Mouse (Mus musculus): ENCODE data around the gene Myo16.
A peak's percentile ranks its signal among the peaks of the same experiment; 100 is the strongest.

Myo16 gene

DNA sequence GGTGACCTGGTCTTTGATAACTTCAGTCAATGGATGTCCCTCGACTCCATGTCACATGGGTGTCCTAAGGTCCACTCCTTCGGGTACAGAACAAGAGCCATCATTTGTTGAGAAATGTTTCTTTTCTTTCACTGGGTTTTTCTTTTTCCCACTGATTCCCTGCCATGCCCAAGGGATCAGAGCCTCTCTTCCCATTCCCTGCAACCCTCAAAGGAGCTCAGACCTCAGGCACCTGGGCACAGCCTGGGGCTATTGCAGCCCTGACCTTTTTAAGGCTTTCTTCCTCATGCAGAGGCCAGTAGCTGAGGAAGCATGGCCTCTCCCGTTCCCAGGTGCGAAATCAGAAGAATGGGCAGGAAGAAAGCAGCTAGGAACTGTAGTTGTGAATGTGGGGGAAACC is 23.4 kb downstream of the Myo16 start:
- DNase-seq: no peak

- DNase-seq: no peak
These were observed 25.3 kb downstream of the Myo16 start for GRCm38 (mm10) chr8:10178986-10179385.

DNA sequence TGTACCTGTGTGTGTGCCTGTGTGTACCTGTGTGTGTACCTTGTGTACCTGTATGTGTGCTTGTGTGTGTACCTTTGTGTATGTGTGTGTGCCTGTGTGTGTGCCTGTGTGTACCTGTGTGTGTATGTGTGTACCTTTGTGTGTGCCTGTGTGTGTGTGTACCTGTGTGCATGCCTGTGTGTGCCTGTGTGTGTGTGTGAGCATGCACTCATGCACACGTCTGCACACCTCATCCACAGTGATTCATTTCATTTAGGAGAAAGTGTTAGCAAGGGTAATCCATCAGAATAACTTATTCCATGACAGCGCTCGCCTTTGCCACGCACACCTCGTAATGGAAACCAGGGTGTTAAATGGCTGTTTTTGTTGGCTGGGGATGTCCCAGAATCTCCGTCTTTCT is 36.9 kb downstream of the Myo16 start:
- no peak for DNase-seq

DNA sequence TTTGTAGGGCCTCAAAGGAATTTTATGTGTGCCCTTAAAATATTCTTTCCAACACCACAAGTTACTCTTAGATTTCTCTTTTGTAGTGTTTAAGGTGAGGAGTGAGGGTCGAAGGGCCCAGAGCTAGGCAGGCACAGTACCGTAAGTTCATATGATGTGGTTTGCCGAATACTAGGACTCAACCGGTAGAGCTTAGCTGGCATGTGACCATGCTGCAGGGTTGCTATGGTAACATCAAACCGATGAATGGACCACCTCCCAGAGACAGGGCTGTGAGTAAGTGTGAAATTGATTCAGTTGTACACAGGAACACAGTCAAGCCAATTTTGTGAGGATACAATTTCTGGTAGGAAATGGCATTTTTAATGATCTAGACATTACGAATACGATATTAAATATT is 44.5 kb downstream of the Myo16 start:
- peak; percentile 61 for DNase-seq

GRCm38 (mm10) chr8:10199301-10199700 is 45.6 kb downstream of the Myo16 start:
- DNase-seq: no peak

DNA sequence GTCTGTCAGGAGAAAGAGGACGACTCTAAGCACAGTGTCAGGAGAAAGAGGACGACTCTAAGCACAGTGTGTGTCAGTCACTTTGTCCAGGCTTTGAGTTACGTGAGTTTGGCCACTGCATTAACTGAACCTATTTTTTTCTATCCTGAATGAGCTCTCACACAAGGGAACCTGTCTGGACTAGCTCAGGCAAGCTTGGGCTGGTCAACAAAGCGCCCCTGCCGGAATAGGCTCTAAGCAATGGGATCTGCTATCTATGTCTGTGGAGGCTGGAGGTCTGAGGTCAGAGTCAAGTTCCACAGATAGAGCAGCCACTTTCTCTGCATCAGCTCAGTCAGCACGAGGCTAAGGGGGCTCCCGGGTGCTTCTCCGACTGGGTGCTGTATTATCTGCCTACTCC is 46.3 kb downstream of the Myo16 start:
- no peak for DNase-seq

DNA sequence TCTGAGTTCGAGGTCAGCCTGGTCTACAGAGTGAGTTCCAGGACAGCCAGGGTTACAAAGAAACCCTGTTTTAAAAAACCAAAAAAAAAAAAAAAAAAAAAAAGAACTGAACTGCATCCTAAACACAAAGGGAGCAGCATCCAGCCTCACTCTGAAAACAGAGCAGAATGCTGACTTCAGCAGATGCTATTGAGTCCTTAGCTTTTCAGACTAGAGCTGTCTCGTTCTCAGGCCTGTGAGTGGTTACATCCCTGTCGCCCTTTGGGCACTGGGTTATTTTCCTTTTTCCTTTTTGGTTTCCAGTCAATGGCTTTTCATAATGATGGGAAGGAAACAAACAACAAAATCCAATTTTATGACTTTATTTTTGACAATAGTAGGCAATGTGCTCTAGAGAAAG is 61.3 kb downstream of the Myo16 start:
- no peak for DNase-seq

- no peak for DNase-seq
These were observed 66.1 kb downstream of the Myo16 start for GRCm38 (mm10) chr8:10219761-10220276.

GRCm38 (mm10) chr8:10222770-10223169 is 69.1 kb downstream of the Myo16 start:
- no peak for DNase-seq

DNA sequence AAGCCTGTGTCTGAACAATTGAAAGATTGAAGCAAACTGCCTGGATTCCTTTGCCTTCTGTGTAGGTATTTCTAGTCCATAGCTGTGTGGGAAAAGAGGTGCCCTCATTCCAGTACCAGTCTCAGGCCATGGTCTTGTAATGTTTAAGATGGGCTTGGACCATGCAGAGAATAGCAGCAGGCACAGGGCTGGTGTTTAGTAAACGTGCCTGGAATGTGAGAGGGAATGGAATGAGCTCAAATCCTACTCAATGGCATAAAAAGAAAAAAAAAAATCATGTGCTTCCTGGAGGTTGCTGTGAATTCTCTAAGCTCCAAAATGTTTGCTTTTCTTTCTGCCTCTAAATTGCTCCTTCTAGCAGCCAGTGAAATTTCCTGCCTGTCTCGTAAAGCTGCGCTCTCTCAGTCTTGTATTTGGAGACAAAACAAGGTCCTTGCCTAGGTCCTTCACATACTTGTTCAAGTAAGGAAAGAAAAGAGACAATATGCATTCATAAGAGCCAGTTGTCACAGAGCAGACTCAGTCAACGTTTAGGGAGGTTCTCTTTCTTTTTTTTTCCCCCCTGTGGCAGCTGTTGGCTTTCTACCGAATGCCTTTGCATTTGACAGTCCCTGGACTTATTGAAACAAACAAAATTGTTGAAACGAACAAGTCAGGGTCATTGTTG is 70.0 kb downstream of the Myo16 start:
- no peak for DNase-seq

DNA sequence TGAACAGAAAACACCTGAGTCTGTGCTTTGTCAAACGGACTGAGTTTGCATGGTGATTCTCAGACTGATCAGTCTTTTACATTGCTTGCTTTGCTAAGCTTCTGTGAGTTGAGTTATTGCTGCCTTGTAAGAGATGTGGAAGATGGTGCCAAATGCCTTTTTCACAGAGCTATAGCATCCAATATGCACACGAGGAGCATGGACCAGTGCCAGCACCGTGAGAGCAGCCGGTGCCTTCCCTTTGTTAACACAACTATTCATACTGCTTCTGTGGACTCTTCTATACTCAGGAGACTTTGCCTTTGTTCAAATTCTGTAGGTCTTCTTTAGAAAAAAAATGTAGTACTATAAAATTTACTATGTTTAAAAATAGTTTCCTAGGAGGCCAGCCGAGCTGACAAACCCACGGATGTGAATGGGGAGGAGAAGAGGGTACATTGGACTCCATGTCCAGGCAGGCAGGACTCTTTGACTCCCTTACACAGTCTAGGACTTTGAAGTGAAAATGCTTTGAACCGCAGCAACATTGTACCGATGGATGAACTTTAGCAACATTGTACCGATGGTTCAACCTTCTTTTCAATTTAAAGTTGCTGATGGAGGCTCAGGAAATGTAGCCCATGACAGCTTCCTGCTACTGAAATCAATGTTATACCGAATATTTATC is 70.7 kb downstream of the Myo16 start:
- no peak for DNase-seq

- DNase-seq: peak; percentile 23
These were observed 71.3 kb downstream of the Myo16 start for GRCm38 (mm10) chr8:10225018-10225417.

DNA sequence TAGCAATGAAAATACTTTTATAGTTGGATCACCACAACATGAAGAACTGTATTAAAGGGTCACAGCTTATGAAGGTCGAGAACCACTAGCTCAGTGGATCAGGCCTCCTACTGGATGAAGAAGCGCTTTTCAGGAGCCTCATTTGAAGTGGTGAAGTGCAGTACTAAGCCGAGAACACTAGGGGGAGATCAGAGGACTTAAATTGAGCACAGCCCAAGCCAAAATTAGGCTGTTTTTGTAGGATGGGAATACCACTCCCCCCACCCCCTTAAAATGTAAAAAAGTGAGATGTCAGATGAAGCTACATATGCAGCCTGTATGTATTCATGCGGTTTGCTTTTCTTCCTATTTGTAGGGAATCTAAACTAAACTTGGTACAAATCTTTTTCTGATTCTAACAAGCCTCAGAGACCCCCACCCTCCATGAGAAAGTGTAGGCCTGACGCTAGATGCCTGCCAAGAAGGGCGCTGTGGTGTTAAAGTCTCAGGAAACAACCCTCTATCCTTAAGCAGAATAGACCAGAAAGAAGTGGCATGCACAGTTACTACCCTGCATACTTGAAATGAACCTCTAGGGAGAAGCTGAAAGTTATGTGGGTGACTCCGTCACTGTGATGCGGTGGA is 77.1 kb downstream of the Myo16 start:
- peak; percentile 81 for DNase-seq

DNA sequence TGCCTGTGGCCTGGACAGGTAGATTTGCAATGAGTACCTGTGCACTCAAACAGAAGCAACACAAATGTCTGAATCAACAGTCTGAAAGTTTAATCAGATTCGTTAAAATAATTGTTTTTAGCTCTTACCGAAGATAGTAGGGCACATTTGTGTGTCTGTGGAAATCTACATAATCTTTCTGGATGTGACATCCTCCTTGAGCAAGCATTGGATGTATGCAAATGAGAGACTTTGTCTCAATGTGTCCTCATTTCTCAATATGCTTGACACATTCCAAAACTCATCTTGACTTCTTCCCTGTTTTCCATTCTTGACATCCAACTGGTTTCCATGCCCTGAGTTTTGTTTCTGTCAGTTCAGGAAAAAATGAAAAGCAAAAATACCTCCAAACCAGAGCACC is 80.8 kb downstream of the Myo16 start:
- DNase-seq: no peak

- no peak for DNase-seq
These were observed 89.6 kb downstream of the Myo16 start for GRCm38 (mm10) chr8:10243344-10243743.

GRCm38 (mm10) chr8:10249156-10249555 is 95.4 kb downstream of the Myo16 start:
- DNase-seq: peak; percentile 67

- no peak for DNase-seq
These were observed 102.0 kb downstream of the Myo16 start for GRCm38 (mm10) chr8:10255741-10256140.

DNA sequence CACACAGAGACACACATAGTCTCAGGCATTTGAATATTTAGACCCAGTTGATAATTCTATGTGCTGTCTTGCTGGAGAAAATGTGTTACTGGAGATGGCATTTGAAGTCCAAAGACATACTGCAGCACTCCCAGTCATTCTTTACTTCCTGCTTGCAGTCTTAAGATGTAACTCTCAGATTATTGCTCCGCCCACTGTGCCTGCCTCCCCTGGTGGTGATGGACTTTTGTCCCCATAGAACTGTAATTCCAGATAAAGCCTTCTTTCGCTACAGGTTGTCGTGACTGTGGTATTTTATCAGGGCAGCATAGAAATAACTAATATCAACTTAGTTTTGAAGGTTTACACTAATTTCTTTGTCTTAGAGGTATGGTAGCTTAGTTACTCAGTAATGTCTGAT is 102.9 kb downstream of the Myo16 start:
- DNase-seq: no peak

GRCm38 (mm10) chr8:10270094-10270493 is 116.4 kb downstream of the Myo16 start:
- no peak for DNase-seq

- no peak for DNase-seq
These were observed 138.9 kb downstream of the Myo16 start for GRCm38 (mm10) chr8:10292600-10292999.

- DNase-seq: peak; percentile 27
These were observed 147.1 kb downstream of the Myo16 start for GRCm38 (mm10) chr8:10300797-10301196.

DNA sequence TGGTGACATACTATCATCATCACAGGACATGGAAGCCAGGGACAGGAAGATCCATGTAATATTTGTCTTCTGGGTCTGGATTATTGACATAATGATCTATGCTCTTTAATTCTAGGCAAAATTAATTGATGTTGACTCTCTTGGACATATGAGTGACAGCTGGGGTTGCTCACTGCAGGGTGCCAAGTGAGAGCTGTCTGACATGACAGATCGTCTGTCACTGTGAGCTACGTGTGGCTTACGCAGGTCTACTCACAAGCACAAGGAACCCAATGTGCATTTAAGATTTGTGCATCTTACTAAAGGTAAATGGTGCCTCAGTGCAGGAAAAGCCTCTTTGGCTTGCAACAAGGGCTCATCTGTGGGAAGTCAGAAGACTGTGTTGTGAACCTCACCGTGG is 149.3 kb downstream of the Myo16 start:
- no peak for DNase-seq

- DNase-seq: no peak
These were observed 150.3 kb downstream of the Myo16 start for GRCm38 (mm10) chr8:10303992-10304391.

GRCm38 (mm10) chr8:10304721-10305120 is 151.0 kb downstream of the Myo16 start:
- DNase-seq: no peak

Measured in retina, postnatal 1 day (tissue).